Mouse (Mus musculus): ENCODE data around the gene Tmem54. TPM values are rescaled to one million over a fixed set of nuclear protein-coding genes. Genes with fewer than 3 reads are reported as not detected.

Tmem54 gene
- polyA plus RNA-seq, 1 experiment from 2014 or later, result not detected

DNA sequence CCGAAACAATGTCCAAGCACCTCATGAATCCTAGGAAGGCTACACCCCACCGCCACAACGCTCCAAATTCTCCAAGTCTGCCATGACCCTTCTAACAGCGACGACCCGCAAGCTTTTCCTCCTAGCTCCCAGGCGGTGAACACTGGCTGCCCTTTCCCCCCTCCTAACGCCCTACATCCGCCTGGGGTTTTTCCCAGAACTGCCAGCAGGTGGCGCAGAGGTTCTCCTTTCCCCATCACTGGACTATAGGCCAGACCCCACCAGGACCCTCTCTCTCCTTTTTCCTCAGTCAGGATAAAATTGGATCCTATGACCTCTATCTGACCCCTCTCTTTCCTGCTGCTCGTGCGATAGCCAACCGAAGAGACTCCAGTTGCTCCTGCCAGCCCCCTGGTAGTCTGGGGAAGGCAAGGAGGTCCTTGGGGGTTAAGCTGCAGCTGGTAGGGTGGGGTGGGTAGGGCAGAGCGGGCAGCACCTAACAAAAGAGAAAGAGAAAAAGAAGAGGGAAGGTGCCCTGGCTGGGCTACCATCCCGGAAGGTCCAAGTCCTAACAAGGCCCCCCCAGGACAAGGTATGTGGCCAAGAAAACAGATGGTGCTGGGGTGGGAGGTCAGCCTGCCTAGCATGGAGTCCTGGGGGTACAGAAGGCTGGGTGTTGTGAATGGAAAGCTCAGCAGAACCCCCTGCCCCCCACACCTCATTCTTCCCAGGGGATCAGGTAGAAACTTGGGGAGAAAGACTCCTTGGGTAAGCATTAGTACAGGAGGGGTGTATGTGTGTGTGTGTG, 29.6 kb downstream of the Tmem54 start:
- Histone ChIP-seq H3K4me1 (replicated peaks; ENCODE audit: control insufficient read depth, insufficient read depth, low read length) (peaks cover 17% of the 10 kb centered on the region), H3K4me3 (replicated peaks; ENCODE audit: low read length) (no peak overlapping the region), H3K9me3 (ENCODE audit: control insufficient read depth, low read length) (no peaks in the 10 kb centered on the region), H3K4me2 (ENCODE audit: low read length) (no peak overlapping the region), H3K9ac (replicated peaks; ENCODE audit: low read depth, low read length) (no peak overlapping the region), H3K27me3 (replicated peaks; ENCODE audit: control insufficient read depth, insufficient read depth, low read length) (no peaks in the 10 kb centered on the region; the same call in 1 of the 2 replicates), H3K36me3 (ENCODE audit: control insufficient read depth, insufficient read depth) (no peaks in the 10 kb centered on the region), H3K27ac (ENCODE audit: low read length) (no peak overlapping the region)
- peak; percentile 37; the same call in 1 of the 2 replicates for ATAC-seq
- 12% methylated on average over 15 of the region's 15 CpGs for WGBS

DNA sequence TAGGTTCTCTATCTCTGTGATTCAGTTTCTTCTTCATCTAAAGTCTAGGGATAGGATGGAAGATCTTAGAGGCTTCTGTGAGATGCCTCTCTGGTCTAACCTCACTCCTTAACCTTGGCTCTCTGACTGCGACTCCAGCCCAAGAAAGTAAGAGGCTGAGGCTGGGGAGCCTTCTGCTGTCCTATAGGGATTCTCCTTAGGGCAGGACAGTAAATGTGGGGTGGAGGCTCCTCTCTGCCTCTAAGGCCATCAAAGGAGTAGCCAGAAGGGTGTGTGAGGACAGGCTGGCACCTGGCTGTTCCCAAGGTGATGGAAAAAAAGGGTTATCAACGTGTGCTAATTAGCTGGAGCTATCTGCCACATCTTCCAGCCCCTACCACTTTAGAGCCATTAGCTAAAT, 30.3 kb downstream of the Tmem54 start:
- H3K9ac ChIP-seq (replicated peaks; ENCODE audit: low read depth, low read length), result no peak overlapping the region
- no peaks in the 10 kb centered on the region for H3K9me3 ChIP-seq (ENCODE audit: control insufficient read depth, low read length)
- ATAC-seq, result no peak
- H3K27me3 ChIP-seq (replicated peaks; ENCODE audit: control insufficient read depth, insufficient read depth, low read length), result no peaks in the 10 kb centered on the region; the same call in 1 of the 2 replicates
- peaks cover 12% of the 10 kb centered on the region for H3K4me1 ChIP-seq (replicated peaks; ENCODE audit: control insufficient read depth, insufficient read depth, low read length)
- 47% methylated on average over 2 of the region's 2 CpGs for WGBS
- no peak overlapping the region for H3K27ac ChIP-seq (ENCODE audit: low read length)
- H3K4me3 ChIP-seq (replicated peaks; ENCODE audit: low read length), result no peak overlapping the region
- no peaks in the 10 kb centered on the region for H3K36me3 ChIP-seq (ENCODE audit: control insufficient read depth, insufficient read depth)
- H3K4me2 ChIP-seq (ENCODE audit: low read length), result no peak overlapping the region

DNA sequence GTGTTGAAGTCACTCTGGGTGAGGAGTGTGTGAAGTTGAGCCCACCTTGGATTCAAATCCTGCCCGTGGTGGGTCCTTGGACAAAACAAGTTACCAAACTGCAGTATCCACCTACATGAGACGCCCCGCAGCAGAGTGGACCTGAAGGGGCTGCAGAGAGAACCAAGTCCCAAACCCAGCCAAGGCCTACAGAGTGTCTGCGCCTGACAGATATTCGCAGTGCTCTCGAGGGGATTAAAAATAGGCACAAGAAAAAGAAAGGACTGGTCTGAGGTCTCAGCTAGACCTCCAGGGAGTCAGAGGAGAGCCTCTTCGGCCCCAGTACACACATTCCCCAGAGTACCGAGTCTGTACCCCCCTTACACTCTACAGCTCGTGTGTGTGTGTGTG, 30.8 kb downstream of the Tmem54 start:
- H3K4me3 ChIP-seq (replicated peaks; ENCODE audit: low read length), result peak overlapping the region; percentile 53
- no peaks in the 10 kb centered on the region; the same call in 1 of the 2 replicates for H3K27me3 ChIP-seq (replicated peaks; ENCODE audit: control insufficient read depth, insufficient read depth, low read length)
- peak overlapping the region; percentile 69; the same call in 1 of the 2 replicates for H3K9ac ChIP-seq (replicated peaks; ENCODE audit: low read depth, low read length)
- 32% methylated on average over 9 of the region's 9 CpGs for WGBS
- peaks cover 8% of the 10 kb centered on the region for H3K4me1 ChIP-seq (replicated peaks; ENCODE audit: control insufficient read depth, insufficient read depth, low read length)
- H3K9me3 ChIP-seq (ENCODE audit: control insufficient read depth, low read length), result no peaks in the 10 kb centered on the region
- peak; percentile 29; the same call in 1 of the 2 replicates for ATAC-seq
- no peak overlapping the region for H3K27ac ChIP-seq (ENCODE audit: low read length)
- H3K36me3 ChIP-seq (ENCODE audit: control insufficient read depth, insufficient read depth), result no peaks in the 10 kb centered on the region
- peak overlapping the region; percentile 78 for H3K4me2 ChIP-seq (ENCODE audit: low read length)

DNA sequence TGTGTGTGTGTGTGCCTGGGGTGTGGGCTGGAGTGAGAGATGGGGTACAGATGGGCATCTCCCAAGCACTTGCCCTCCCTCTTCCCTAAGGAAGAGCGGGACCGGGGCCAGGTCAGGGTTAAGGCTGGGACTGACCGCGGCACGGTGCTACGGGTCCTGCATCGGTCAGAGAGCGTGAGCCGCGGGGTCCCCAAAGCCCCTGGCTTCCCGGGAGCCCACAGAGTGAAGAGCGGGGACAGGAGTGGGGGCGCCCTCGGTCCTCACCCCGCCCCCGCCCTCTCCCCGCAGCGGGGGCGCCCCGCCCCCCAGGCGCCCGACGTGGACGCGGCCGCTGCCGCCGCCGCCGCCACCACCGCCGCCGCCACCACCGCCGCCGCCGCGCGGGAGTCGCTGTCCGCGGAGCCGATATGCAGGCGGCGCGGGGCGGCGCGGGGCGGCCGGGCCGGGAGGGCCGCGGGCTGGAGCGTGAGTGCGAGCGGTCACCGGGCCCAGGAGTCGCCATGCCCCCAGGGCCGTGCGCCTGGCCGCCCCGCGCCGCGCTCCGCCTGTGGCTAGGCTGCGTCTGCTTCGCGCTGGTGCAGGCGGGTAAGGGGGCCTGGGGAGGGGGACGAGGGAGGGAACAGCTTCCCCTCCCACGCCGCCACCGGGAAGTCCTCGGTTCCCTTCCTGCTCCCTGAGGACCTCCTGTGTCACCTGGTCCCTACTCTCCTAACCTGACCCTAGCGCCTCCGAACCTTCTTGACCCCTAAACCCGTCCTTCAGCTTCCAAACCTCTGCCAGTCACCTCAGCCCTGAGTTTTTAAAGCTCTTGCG, 31.4 kb downstream of the Tmem54 start, which contains the start of gene Fndc5:
Gene Fndc5 (plus strand): TSS at position 421 of the 813 bp plus-strand sequence.
- no peaks in the 10 kb centered on the region; the same call in 1 of the 2 replicates for H3K27me3 ChIP-seq (replicated peaks; ENCODE audit: control insufficient read depth, insufficient read depth, low read length)
- peak within 1 kb of the TSS; percentile 69 for H3K9ac ChIP-seq (replicated peaks; ENCODE audit: low read depth, low read length)
- no peak; the same call in 1 of the 2 replicates for ATAC-seq
- no peaks in the 10 kb centered on the region for H3K36me3 ChIP-seq (ENCODE audit: control insufficient read depth, insufficient read depth)
- H3K9me3 ChIP-seq (ENCODE audit: control insufficient read depth, low read length), result no peaks in the 10 kb centered on the region
- peak within 1 kb of the TSS; percentile 78 for H3K4me2 ChIP-seq (ENCODE audit: low read length)
- WGBS, result under 1% methylated on average over 36 of the region's 80 CpGs
- no peak within 1 kb of the TSS for H3K27ac ChIP-seq (ENCODE audit: low read length)
- H3K4me1 ChIP-seq (replicated peaks; ENCODE audit: control insufficient read depth, insufficient read depth, low read length), result peaks cover 12% of the 10 kb centered on the region
- peak within 1 kb of the TSS; percentile 53 for H3K4me3 ChIP-seq (replicated peaks; ENCODE audit: low read length)

DNA sequence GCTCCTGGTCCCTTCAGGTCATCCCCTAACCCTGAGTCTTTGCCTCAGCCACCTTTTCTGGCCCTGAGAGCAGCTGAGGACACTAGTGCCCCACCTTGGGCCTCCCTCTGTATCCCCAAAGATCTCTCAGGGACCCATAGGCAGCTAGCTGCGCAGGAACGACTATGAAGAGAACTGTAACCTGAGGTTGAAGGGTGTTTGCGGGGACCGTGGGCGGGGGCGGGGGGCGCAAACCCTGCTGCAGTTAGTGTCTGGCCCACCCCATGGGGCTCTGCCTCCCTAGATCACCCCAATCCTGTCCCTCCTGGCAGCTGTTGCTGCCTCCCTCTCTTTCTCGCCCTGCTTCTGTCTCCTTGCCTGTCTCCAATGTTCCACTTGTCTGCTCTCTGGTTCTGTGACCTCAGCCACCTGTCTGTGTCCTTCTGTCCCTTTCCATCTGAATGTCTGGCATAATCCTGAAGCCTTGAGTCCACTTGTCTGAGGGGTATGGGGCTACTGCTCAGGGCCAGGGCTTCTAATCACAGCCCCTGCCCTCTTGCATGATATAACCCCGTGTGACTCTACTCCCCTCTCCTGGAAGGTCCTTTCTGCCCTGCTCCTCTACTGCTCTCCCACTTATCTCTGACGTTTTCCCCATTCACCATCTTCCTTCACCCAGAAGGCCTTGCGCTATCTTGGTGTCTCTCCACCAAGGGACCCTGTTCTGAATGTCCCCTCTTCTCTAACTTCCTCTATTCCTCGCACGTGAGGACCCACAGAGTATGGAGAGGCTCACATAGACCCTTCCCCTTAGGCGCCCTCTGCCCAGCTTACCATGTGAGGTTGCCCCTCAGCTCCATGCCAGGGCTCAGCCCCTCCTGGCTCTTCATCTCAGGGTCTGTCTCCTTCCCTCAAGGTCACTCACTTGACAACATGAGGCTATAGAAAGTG, 32.3 kb downstream of the Tmem54 start:
- Histone ChIP-seq H3K27ac (ENCODE audit: low read length) (no peak overlapping the region), H3K4me3 (replicated peaks; ENCODE audit: low read length) (peak overlapping the region; percentile 53), H3K4me1 (replicated peaks; ENCODE audit: control insufficient read depth, insufficient read depth, low read length) (peaks cover 16% of the 10 kb centered on the region), H3K36me3 (ENCODE audit: control insufficient read depth, insufficient read depth) (no peaks in the 10 kb centered on the region), H3K27me3 (replicated peaks; ENCODE audit: control insufficient read depth, insufficient read depth, low read length) (no peaks in the 10 kb centered on the region; the same call in 1 of the 2 replicates), H3K9me3 (ENCODE audit: control insufficient read depth, low read length) (no peaks in the 10 kb centered on the region), H3K4me2 (ENCODE audit: low read length) (peak overlapping the region; percentile 78), H3K9ac (replicated peaks; ENCODE audit: low read depth, low read length) (peak overlapping the region; percentile 69)
- ATAC-seq, result no peak
- WGBS, result 48% methylated on average over 14 of the region's 14 CpGs

DNA sequence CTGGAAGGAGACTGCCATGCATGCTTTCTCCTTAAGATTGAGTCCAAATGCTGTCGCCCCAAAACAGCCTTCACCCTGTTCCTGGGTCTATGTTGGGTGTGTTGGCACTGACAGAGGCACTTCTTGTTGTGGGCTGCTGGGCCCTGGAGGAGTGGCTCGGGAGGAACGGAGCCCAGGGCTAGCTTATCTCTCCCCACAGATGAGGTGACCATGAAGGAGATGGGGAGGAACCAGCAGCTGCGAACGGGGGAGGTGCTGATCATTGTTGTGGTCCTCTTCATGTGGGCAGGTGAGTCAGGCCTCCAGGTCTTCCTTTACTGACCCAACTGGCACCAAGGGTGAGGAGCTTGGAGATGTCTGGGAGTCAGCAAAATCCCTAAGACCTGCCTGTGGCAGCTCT, 34.3 kb downstream of the Tmem54 start:
- H3K4me3 ChIP-seq (replicated peaks; ENCODE audit: low read length), result no peak overlapping the region
- H3K4me1 ChIP-seq (replicated peaks; ENCODE audit: control insufficient read depth, insufficient read depth, low read length), result peaks cover 22% of the 10 kb centered on the region
- no peak overlapping the region for H3K4me2 ChIP-seq (ENCODE audit: low read length)
- ATAC-seq, result no peak
- WGBS, result 89% methylated on average over 5 of the region's 5 CpGs
- no peaks in the 10 kb centered on the region; the same call in 1 of the 2 replicates for H3K27me3 ChIP-seq (replicated peaks; ENCODE audit: control insufficient read depth, insufficient read depth, low read length)
- H3K36me3 ChIP-seq (ENCODE audit: control insufficient read depth, insufficient read depth), result no peaks in the 10 kb centered on the region
- no peak overlapping the region for H3K9ac ChIP-seq (replicated peaks; ENCODE audit: low read depth, low read length)
- H3K9me3 ChIP-seq (ENCODE audit: control insufficient read depth, low read length), result no peaks in the 10 kb centered on the region
- no peak overlapping the region for H3K27ac ChIP-seq (ENCODE audit: low read length)

DNA sequence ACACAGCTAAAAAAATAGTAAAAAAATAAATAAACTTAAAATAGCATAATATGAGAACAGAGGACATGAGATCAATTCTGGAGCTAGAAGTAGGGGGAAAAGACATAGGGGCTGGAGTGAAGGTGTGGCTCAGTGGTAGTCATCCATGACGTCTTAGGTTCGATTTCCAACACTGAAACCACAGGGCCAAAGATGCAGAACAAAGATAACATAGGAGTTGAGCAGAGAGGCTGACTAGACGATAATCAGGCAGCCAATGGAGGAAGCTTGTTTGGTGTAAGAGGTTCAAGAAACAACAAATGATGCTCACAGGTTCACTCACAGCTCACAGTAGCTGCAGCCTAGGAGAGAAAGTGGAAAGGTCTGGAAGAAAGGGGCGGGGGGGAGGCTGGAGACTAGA, 35.5 kb downstream of the Tmem54 start:
- Histone ChIP-seq H3K9ac (replicated peaks; ENCODE audit: low read depth, low read length) (no peak overlapping the region), H3K27ac (ENCODE audit: low read length) (no peak overlapping the region), H3K4me2 (ENCODE audit: low read length) (no peak overlapping the region), H3K9me3 (ENCODE audit: control insufficient read depth, low read length) (no peaks in the 10 kb centered on the region), H3K4me1 (replicated peaks; ENCODE audit: control insufficient read depth, insufficient read depth, low read length) (peaks cover 32% of the 10 kb centered on the region), H3K36me3 (ENCODE audit: control insufficient read depth, insufficient read depth) (no peaks in the 10 kb centered on the region), H3K4me3 (replicated peaks; ENCODE audit: low read length) (no peak overlapping the region), H3K27me3 (replicated peaks; ENCODE audit: control insufficient read depth, insufficient read depth, low read length) (no peaks in the 10 kb centered on the region; the same call in 1 of the 2 replicates)
- WGBS, result 86% methylated on average over 4 of the region's 4 CpGs
- no peak for ATAC-seq

DNA sequence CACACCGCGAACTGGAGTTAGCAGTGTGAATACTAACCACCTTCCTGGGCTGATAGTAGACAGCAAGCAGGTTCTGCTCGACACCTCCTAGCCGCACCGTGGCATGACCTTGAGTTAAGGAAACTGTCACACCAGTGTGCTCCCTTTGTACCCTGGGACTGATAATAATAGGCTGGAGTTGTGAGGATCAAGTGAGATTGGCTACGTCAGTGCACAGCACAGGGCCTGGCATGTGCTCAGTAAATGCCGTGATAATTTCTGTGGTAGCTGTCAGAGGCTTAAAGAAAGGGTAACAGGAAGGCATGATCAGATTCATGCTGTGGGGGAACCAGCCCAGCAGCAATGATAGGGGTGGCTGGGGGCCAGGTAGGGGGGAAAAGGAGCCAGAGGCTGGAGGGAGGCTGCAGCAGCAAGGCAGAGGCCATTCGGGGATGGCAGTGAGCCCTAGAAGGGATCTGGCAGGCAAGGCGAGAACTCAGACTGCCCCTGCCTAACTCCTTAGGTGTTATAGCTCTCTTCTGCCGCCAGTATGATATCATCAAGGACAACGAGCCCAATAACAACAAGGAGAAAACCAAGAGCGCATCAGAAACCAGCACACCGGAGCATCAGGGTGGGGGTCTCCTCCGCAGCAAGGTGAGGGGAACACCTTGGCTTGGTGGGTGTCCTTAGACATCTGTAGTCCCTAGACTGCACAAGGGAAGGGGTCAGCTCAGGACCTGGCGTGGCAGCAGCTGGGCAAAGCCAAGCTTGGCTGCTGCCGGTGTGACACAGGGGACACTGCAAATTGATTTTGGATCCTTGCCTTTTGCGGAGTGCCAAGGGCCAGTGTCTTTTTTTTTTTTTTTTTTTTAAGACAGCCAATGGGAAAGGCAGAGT, 36.5 kb downstream of the Tmem54 start:
- no peaks in the 10 kb centered on the region for H3K36me3 ChIP-seq (ENCODE audit: control insufficient read depth, insufficient read depth)
- H3K27me3 ChIP-seq (replicated peaks; ENCODE audit: control insufficient read depth, insufficient read depth, low read length), result no peaks in the 10 kb centered on the region
- no peak overlapping the region for H3K9ac ChIP-seq (replicated peaks; ENCODE audit: low read depth, low read length)
- H3K9me3 ChIP-seq (ENCODE audit: control insufficient read depth, low read length), result no peaks in the 10 kb centered on the region
- 68% methylated on average over 17 of the region's 17 CpGs for WGBS
- ATAC-seq, result no peak
- H3K4me1 ChIP-seq (replicated peaks; ENCODE audit: control insufficient read depth, insufficient read depth, low read length), result peaks cover 28% of the 10 kb centered on the region
- no peak overlapping the region for H3K27ac ChIP-seq (ENCODE audit: low read length)
- no peak overlapping the region for H3K4me3 ChIP-seq (replicated peaks; ENCODE audit: low read length)
- H3K4me2 ChIP-seq (ENCODE audit: low read length), result no peak overlapping the region

Data from forebrain, embryonic 16.5 days (tissue).